Mouse (Mus musculus): ENCODE data around the gene Bnipl. TPM values are rescaled to one million over a fixed set of nuclear protein-coding genes. Genes with fewer than 3 reads are reported as not detected.

Gene Bnipl
- polyA plus RNA-seq (2016; fragmentation: Nextera tagmentation; extraction: Ambion mirVana), result 1.0 and 1.1 TPM in 2 replicates

- Histone ChIP-seq H3K4me2 (replicated peaks) (no peak within 1 kb of the TSS), H3K9me3 (replicated peaks) (no peaks in the 10 kb centered on the region), H3K4me3 (no peak within 1 kb of the TSS), H3K27ac (no peak within 1 kb of the TSS), H3K27me3 (no peaks in the 10 kb centered on the region), H3K36me3 (peaks cover 40% of the 10 kb centered on the region), H3K9ac (no peak within 1 kb of the TSS), H3K4me1 (no peaks in the 10 kb centered on the region)
- WGBS, result 62% methylated on average over 7 of the region's 7 CpGs
- no peak for ATAC-seq (ENCODE audit: low FRiP score)
These were observed at the start of gene Bnipl for GRCm38 (mm10) chr3:95250783-95251424. TSS of gene Bnipl (minus strand) at chr3:95251193.

DNA sequence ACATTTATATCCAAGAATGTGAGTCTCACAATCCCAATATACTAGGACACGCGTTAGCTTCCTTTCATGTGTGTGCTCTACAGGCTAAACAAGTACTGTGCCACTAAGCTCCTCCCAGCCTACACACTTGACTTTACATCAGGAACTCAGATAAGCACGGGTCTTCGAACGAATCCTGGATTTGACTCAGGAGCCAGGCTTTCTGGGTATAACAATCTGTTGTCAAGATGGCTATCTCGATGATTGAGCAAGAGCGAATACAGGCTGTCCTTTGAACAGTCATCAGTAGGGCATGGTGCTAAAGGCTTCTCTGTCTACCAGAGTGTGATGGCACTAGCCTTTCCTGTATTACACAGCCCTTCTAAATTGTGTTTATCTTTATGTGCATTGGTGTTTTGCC, 47.0 kb upstream of the Bnipl start:
- H3K27ac ChIP-seq, result no peak overlapping the region
- H3K4me1 ChIP-seq, result no peaks in the 10 kb centered on the region
- no peaks in the 10 kb centered on the region for H3K9me3 ChIP-seq (replicated peaks)
- ATAC-seq (ENCODE audit: low FRiP score), result no peak
- WGBS, result 89% methylated on average over 7 of the region's 7 CpGs
- H3K4me2 ChIP-seq (replicated peaks), result no peak overlapping the region
- no peak overlapping the region for H3K9ac ChIP-seq
- H3K36me3 ChIP-seq, result peaks cover 37% of the 10 kb centered on the region
- H3K4me3 ChIP-seq, result no peak overlapping the region
- H3K27me3 ChIP-seq, result no peaks in the 10 kb centered on the region

GRCm38 (mm10) chr3:95296103-95296469, 45.1 kb upstream of the Bnipl start:
- 15% methylated on average over 5 of the region's 5 CpGs for WGBS
- H3K27me3 ChIP-seq, result no peaks in the 10 kb centered on the region
- ATAC-seq (ENCODE audit: low FRiP score), result no peak
- no peaks in the 10 kb centered on the region for H3K4me1 ChIP-seq
- H3K9me3 ChIP-seq (replicated peaks), result no peaks in the 10 kb centered on the region
- H3K4me3 ChIP-seq, result no peak overlapping the region
- H3K9ac ChIP-seq, result no peak overlapping the region
- H3K27ac ChIP-seq, result no peak overlapping the region
- H3K4me2 ChIP-seq (replicated peaks), result no peak overlapping the region
- peaks cover 54% of the 10 kb centered on the region for H3K36me3 ChIP-seq

GRCm38 (mm10) chr3:95295321-95296102, 44.5 kb upstream of the Bnipl start:
- H3K4me3 ChIP-seq, result no peak overlapping the region
- H3K9me3 ChIP-seq (replicated peaks), result no peaks in the 10 kb centered on the region
- no peaks in the 10 kb centered on the region for H3K4me1 ChIP-seq
- no peak overlapping the region for H3K4me2 ChIP-seq (replicated peaks)
- H3K27ac ChIP-seq, result no peak overlapping the region
- no peak for ATAC-seq (ENCODE audit: low FRiP score)
- no peaks in the 10 kb centered on the region for H3K27me3 ChIP-seq
- 80% methylated on average over 11 of the region's 11 CpGs for WGBS
- H3K36me3 ChIP-seq, result peaks cover 60% of the 10 kb centered on the region
- no peak overlapping the region for H3K9ac ChIP-seq

GRCm38 (mm10) chr3:95294718-95295117, 43.7 kb upstream of the Bnipl start:
- Histone ChIP-seq H3K9ac (no peak overlapping the region), H3K4me2 (replicated peaks) (no peak overlapping the region), H3K9me3 (replicated peaks) (no peaks in the 10 kb centered on the region), H3K27ac (no peak overlapping the region), H3K4me3 (no peak overlapping the region), H3K27me3 (no peaks in the 10 kb centered on the region), H3K4me1 (no peaks in the 10 kb centered on the region), H3K36me3 (peaks cover 61% of the 10 kb centered on the region)
- 87% methylated on average over 5 of the region's 5 CpGs for WGBS
- no peak for ATAC-seq (ENCODE audit: low FRiP score)

DNA sequence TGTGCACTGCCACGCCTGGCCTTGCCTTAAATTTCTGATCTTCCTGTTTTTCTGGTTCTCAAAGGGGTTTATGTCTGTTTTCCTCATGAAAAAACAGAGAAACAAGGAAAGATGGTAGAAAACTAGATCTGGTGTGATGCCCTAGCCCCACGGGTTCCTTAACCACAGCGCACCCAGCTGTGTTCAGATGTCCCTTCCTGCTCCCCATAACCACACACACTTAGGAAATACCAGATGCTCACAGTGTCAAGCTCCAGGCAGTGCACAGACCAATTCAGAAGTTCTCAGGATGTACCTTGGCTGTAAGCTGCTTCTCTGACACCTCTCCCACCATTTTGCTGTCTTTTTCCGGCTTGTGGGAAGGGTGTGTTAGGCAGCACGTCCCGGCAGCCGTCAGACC, 43.3 kb upstream of the Bnipl start:
- ATAC-seq (ENCODE audit: low FRiP score), result no peak
- peaks cover 61% of the 10 kb centered on the region for H3K36me3 ChIP-seq

DNA sequence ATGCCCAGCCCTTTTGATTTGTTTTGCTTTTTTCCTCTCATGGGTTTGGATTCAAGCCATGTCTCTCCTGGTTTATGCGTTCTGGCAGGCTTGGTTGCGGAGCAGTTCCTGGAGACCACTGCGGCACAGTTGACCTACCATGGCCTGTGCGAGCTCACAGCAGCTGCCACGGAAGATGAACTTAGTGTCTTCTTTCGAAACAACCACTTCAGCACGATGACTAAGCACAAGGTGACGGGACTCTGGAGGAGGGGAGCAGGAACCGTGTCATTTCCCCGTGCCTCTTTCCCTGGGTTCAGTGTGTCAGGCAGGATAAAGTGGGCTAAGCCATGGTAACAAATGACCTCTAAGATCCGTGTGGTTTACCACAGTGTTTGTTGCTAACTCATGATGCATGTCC, 42.5 kb upstream of the Bnipl start:
- H3K4me2 ChIP-seq (replicated peaks), result no peak overlapping the region
- H3K36me3 ChIP-seq, result peaks cover 64% of the 10 kb centered on the region
- no peaks in the 10 kb centered on the region for H3K4me1 ChIP-seq
- H3K9ac ChIP-seq, result no peak overlapping the region
- H3K27me3 ChIP-seq, result no peaks in the 10 kb centered on the region
- no peak for ATAC-seq (ENCODE audit: low FRiP score)
- 87% methylated on average over 11 of the region's 11 CpGs for WGBS
- H3K4me3 ChIP-seq, result no peak overlapping the region
- no peak overlapping the region for H3K27ac ChIP-seq
- H3K9me3 ChIP-seq (replicated peaks), result no peaks in the 10 kb centered on the region

More for the DNA sequence above, 43.3 kb upstream of the Bnipl start:
- Histone ChIP-seq H3K4me3 (no peak overlapping the region), H3K4me2 (replicated peaks) (no peak overlapping the region), H3K4me1 (no peaks in the 10 kb centered on the region), H3K9me3 (replicated peaks) (no peaks in the 10 kb centered on the region), H3K27me3 (no peaks in the 10 kb centered on the region), H3K27ac (no peak overlapping the region), H3K9ac (no peak overlapping the region)
- 92% methylated on average over 7 of the region's 7 CpGs for WGBS

DNA sequence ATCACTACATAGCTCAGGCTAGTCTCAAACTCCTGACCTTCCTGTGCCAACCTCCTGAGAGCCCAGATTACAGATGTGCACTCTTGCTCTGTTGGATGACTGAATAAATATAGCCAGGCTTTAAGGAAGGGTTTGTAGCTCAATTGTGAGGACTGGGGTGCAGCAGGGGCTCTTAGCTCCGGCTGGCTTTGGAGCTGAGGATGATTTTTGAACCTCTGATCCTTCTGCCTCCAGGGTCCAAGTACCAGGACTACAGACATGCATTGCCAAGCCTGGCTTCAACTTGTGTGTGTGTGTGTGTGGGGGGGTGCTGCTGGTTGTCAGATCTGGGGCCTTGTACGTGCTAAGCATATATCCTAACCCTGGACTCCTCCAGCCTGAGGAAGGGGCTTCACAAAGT, 41.9 kb upstream of the Bnipl start:
- no peak for ATAC-seq (ENCODE audit: low FRiP score)

GRCm38 (mm10) chr3:95291041-95291440, 40.0 kb upstream of the Bnipl start:
- Histone ChIP-seq H3K9ac (no peak overlapping the region), H3K27me3 (no peaks in the 10 kb centered on the region), H3K27ac (no peak overlapping the region), H3K4me3 (no peak overlapping the region), H3K9me3 (replicated peaks) (no peaks in the 10 kb centered on the region), H3K4me1 (no peaks in the 10 kb centered on the region), H3K4me2 (replicated peaks) (no peak overlapping the region), H3K36me3 (peaks cover 68% of the 10 kb centered on the region)
- no peak for ATAC-seq (ENCODE audit: low FRiP score)
- 87% methylated on average over 4 of the region's 4 CpGs for WGBS

More for the DNA sequence above, 41.9 kb upstream of the Bnipl start:
- Histone ChIP-seq H3K4me2 (replicated peaks) (no peak overlapping the region), H3K36me3 (peaks cover 70% of the 10 kb centered on the region), H3K4me1 (no peaks in the 10 kb centered on the region), H3K27ac (no peak overlapping the region), H3K9me3 (replicated peaks) (no peaks in the 10 kb centered on the region), H3K27me3 (no peaks in the 10 kb centered on the region), H3K4me3 (no peak overlapping the region), H3K9ac (no peak overlapping the region)
- 91% methylated on average over 2 of the region's 2 CpGs for WGBS

- H3K36me3 ChIP-seq, result peaks cover 61% of the 10 kb centered on the region
- 81% methylated on average over 6 of the region's 6 CpGs for WGBS
- ATAC-seq (ENCODE audit: low FRiP score), result no peak
These were observed 39.2 kb upstream of the Bnipl start for GRCm38 (mm10) chr3:95290156-95290555.

GRCm38 (mm10) chr3:95289419-95289818, 38.4 kb upstream of the Bnipl start:
- Histone ChIP-seq H3K27me3 (no peaks in the 10 kb centered on the region), H3K36me3 (peaks cover 53% of the 10 kb centered on the region), H3K4me1 (peaks cover 6% of the 10 kb centered on the region), H3K9ac (no peak overlapping the region), H3K4me3 (no peak overlapping the region), H3K4me2 (replicated peaks) (no peak overlapping the region), H3K27ac (no peak overlapping the region), H3K9me3 (replicated peaks) (no peaks in the 10 kb centered on the region)
- 90% methylated on average over 4 of the region's 4 CpGs for WGBS
- no peak for ATAC-seq (ENCODE audit: low FRiP score)

More at GRCm38 (mm10) chr3:95290156-95290555, 39.2 kb upstream of the Bnipl start:
- Histone ChIP-seq H3K4me1 (no peaks in the 10 kb centered on the region; the same call in 1 of the 2 replicates), H3K27me3 (no peaks in the 10 kb centered on the region), H3K9me3 (replicated peaks) (no peaks in the 10 kb centered on the region), H3K27ac (no peak overlapping the region), H3K9ac (no peak overlapping the region), H3K4me3 (no peak overlapping the region), H3K4me2 (replicated peaks) (no peak overlapping the region)

GRCm38 (mm10) chr3:95287541-95287940, 36.5 kb upstream of the Bnipl start:
- no peak overlapping the region for H3K4me3 ChIP-seq
- H3K9me3 ChIP-seq (replicated peaks), result no peaks in the 10 kb centered on the region
- no peak overlapping the region for H3K4me2 ChIP-seq (replicated peaks)
- no peak overlapping the region for H3K9ac ChIP-seq
- H3K27me3 ChIP-seq, result no peaks in the 10 kb centered on the region
- WGBS, result 88% methylated on average over 3 of the region's 3 CpGs
- ATAC-seq (ENCODE audit: low FRiP score), result no peak
- H3K4me1 ChIP-seq, result peaks cover 17% of the 10 kb centered on the region
- no peak overlapping the region for H3K27ac ChIP-seq
- H3K36me3 ChIP-seq, result peaks cover 36% of the 10 kb centered on the region

GRCm38 (mm10) chr3:95286510-95286909, 35.5 kb upstream of the Bnipl start:
- Histone ChIP-seq H3K9ac (no peak overlapping the region), H3K36me3 (peaks cover 27% of the 10 kb centered on the region), H3K9me3 (replicated peaks) (no peaks in the 10 kb centered on the region), H3K4me1 (peaks cover 17% of the 10 kb centered on the region), H3K4me3 (no peak overlapping the region), H3K27me3 (no peaks in the 10 kb centered on the region), H3K4me2 (replicated peaks) (no peak overlapping the region), H3K27ac (no peak overlapping the region)
- no peak for ATAC-seq (ENCODE audit: low FRiP score)
- 85% methylated on average over 7 of the region's 7 CpGs for WGBS

Data from hindbrain, embryonic 12.5 days (tissue).